Mouse (Mus musculus): ENCODE data around the gene Lyl1. TPM values are rescaled to one million over a fixed set of nuclear protein-coding genes. Genes with fewer than 3 reads are reported as not detected.

The Lyl1 gene
- polyA plus RNA-seq, 1 experiment from 2014 or later, result 12.0 TPM

DNA sequence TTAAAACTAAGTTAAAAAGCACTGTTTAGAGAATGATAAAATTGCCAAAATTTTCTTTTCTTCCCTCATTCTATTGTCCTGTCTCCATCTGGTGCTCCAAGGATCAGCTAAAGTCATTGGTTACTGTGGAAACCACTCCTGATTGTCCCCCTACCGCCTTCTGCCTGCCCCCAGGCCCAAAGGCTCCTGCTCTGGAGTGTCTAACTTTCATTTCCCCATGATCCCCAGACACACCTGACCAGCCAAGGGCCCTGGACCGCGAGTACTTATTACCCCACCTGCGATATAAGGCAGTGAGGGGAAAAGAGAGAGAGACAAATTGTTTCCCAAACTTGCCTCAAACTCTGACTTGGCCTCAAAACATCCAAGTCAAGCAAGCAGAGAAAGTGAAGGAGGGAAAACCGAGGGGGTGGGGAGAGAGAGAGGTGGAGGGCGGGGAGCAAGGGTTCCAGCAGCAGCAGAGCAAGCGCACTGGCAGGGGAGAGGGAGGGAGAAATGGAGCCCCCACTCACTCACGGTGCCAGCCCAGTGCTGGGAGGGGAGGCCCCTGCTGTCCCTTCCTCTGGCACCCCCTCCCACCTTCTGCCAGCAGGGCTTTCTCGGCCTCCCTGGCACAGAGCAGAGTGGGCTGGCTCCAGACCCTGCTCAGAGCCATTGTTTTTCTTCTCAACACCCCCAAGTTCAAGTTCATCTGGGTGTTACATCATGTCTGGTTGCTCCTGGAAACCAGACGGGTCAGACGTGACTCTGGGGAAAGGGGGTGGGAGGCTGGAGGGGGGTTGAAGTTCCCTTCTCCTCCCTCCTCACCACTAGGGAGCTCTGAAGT, 10.9 kb downstream of the Lyl1 start:
- Histone ChIP-seq H3K9ac (ENCODE audit: low read length) (0 out of 2 replicates have a peak overlapping the region, but pooled peaks have one; percentile 35), H3K27ac (ENCODE audit: low read length) (peak overlapping the region; percentile 77), H3K27me3 (ENCODE audit: control insufficient read depth, insufficient read depth, low read length) (peaks cover 21% of the 10 kb centered on the region), H3K4me3 (ENCODE audit: low read length) (no peak overlapping the region), H3K36me3 (ENCODE audit: control insufficient read depth, insufficient read depth) (0 out of 2 replicates have a peak, but pooled peaks cover 3% of the 10 kb centered on the region), H3K4me1 (ENCODE audit: control insufficient read depth, insufficient read depth, low read length) (peaks cover 22% of the 10 kb centered on the region), H3K9me3 (replicated peaks; ENCODE audit: control insufficient read depth, low read length) (no peaks in the 10 kb centered on the region), H3K4me2 (ENCODE audit: low read depth, low read length) (peak overlapping the region; percentile 11; the same call in 1 of the 2 replicates)
- WGBS, result 32% methylated on average over 11 of the region's 11 CpGs
- ATAC-seq (replicated peaks; ENCODE audit: extremely low read depth, insufficient read depth, low FRiP score), result peak; percentile 67

GRCm38 (mm10) chr8:84712759-84713120, 11.5 kb downstream of the Lyl1 start:
- peak; percentile 38; the same call in 1 of the 2 replicates for ATAC-seq (replicated peaks; ENCODE audit: extremely low read depth, insufficient read depth, low FRiP score)
- peaks cover 20% of the 10 kb centered on the region for H3K4me1 ChIP-seq (ENCODE audit: control insufficient read depth, insufficient read depth, low read length)
- H3K27ac ChIP-seq (ENCODE audit: low read length), result peak overlapping the region; percentile 81
- peak overlapping the region; percentile 45; the same call in 1 of the 2 replicates for H3K9ac ChIP-seq (ENCODE audit: low read length)
- H3K4me2 ChIP-seq (ENCODE audit: low read depth, low read length), result no peak overlapping the region
- H3K36me3 ChIP-seq (ENCODE audit: control insufficient read depth, insufficient read depth), result 0 out of 2 replicates have a peak, but pooled peaks cover 3% of the 10 kb centered on the region
- no peak overlapping the region for H3K4me3 ChIP-seq (ENCODE audit: low read length)
- H3K27me3 ChIP-seq (ENCODE audit: control insufficient read depth, insufficient read depth, low read length), result peaks cover 18% of the 10 kb centered on the region
- 36% methylated on average over 3 of the region's 3 CpGs for WGBS
- no peaks in the 10 kb centered on the region for H3K9me3 ChIP-seq (replicated peaks; ENCODE audit: control insufficient read depth, low read length)

DNA sequence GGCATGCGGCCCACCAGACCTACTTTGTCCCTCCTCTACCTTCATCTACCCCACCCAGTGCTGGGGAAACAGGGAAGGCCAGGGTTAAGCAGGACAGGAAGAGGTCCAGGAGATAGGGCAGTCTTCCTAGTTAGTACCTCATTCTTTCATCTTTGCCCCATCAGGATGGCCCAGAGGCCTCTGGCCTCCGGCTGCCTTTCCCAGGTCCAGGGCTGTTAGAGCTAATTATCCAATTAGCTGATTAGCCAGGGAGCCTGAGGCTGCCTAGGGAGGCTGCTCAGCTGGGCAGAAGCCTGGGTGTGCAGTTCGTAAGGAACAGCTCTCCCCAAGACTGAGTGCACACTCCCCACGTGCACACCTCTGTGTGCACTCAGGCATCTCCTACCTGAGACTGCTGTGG, 12.1 kb downstream of the Lyl1 start:
- Histone ChIP-seq H3K4me1 (ENCODE audit: control insufficient read depth, insufficient read depth, low read length) (peaks cover 17% of the 10 kb centered on the region), H3K9ac (ENCODE audit: low read length) (peak overlapping the region; percentile 45; the same call in 1 of the 2 replicates), H3K27ac (ENCODE audit: low read length) (peak overlapping the region; percentile 81), H3K4me3 (ENCODE audit: low read length) (no peak overlapping the region), H3K4me2 (ENCODE audit: low read depth, low read length) (no peak overlapping the region), H3K36me3 (ENCODE audit: control insufficient read depth, insufficient read depth) (no peaks in the 10 kb centered on the region), H3K27me3 (ENCODE audit: control insufficient read depth, insufficient read depth, low read length) (peaks cover 12% of the 10 kb centered on the region), H3K9me3 (replicated peaks; ENCODE audit: control insufficient read depth, low read length) (no peaks in the 10 kb centered on the region)
- WGBS, result 68% methylated on average over 4 of the region's 4 CpGs
- ATAC-seq (replicated peaks; ENCODE audit: extremely low read depth, insufficient read depth, low FRiP score), result no peak

DNA sequence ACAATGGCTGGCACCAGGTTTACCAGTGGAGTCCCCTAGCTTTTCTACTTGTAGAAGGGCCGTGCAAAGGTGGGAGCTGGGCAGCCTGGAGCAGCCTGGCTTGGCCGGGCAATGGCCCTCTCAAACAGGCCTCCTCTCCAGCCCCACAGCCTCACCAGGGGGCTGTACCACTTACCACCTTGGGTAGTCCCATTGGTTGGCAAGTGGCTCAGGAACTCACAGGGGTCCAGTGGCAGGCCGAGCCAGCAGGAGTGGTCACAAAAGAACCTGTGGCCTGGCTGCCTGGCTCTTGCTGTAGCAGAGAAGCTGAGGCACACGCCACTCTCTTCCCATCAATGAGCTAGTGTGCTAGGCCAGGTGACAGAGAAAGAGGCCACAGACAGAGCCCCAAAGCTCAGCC, 12.9 kb downstream of the Lyl1 start:
- WGBS, result 77% methylated on average over 4 of the region's 4 CpGs
- H3K9ac ChIP-seq (ENCODE audit: low read length), result no peak overlapping the region
- H3K27me3 ChIP-seq (ENCODE audit: control insufficient read depth, insufficient read depth, low read length), result peaks cover 8% of the 10 kb centered on the region; the same call in 1 of the 2 replicates
- H3K4me3 ChIP-seq (ENCODE audit: low read length), result no peak overlapping the region
- no peaks in the 10 kb centered on the region for H3K36me3 ChIP-seq (ENCODE audit: control insufficient read depth, insufficient read depth)
- peaks cover 14% of the 10 kb centered on the region for H3K4me1 ChIP-seq (ENCODE audit: control insufficient read depth, insufficient read depth, low read length)
- H3K4me2 ChIP-seq (ENCODE audit: low read depth, low read length), result no peak overlapping the region
- no peak for ATAC-seq (replicated peaks; ENCODE audit: extremely low read depth, insufficient read depth, low FRiP score)
- H3K9me3 ChIP-seq (replicated peaks; ENCODE audit: control insufficient read depth, low read length), result no peaks in the 10 kb centered on the region
- peak overlapping the region; percentile 81 for H3K27ac ChIP-seq (ENCODE audit: low read length)

DNA sequence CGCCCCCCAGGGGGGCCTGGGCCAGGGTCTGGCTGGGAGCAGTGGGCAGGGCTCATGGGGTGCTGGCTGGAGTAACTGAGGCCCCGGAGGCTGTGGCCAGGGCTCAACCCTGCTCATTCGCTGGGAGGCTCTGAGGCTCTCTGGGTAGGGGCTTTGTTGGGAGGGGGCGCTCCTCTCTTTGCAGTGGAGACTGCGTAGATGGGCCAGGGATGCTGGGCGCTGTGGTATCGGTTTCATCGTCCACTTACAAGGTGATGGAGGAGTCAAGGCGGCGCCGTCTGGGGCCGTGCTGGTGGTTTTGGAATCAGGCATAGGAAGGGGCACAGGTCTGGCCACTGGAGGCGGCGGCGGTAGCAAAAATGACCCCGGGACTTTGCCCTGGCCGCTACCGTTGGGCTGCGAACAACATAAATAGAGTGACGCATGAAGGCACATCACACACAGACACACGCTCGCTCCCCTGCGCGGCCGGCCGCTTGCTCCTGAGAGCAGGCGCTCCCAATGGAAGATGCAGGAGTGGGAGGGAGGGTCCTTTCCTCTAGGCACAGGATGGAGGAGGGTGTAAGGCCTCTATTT, 14.7 kb downstream of the Lyl1 start:
- H3K36me3 ChIP-seq (ENCODE audit: control insufficient read depth, insufficient read depth), result no peaks in the 10 kb centered on the region
- H3K9ac ChIP-seq (ENCODE audit: low read length), result no peak overlapping the region
- H3K9me3 ChIP-seq (replicated peaks; ENCODE audit: control insufficient read depth, low read length), result no peaks in the 10 kb centered on the region
- H3K4me2 ChIP-seq (ENCODE audit: low read depth, low read length), result no peak overlapping the region
- peaks cover 14% of the 10 kb centered on the region for H3K4me1 ChIP-seq (ENCODE audit: control insufficient read depth, insufficient read depth, low read length)
- peaks cover 8% of the 10 kb centered on the region; the same call in 1 of the 2 replicates for H3K27me3 ChIP-seq (ENCODE audit: control insufficient read depth, insufficient read depth, low read length)
- H3K4me3 ChIP-seq (ENCODE audit: low read length), result no peak overlapping the region
- no peak for ATAC-seq (replicated peaks; ENCODE audit: extremely low read depth, insufficient read depth, low FRiP score)
- 32% methylated on average over 27 of the region's 27 CpGs for WGBS
- no peak overlapping the region for H3K27ac ChIP-seq (ENCODE audit: low read length)

GRCm38 (mm10) chr8:84716790-84717189, 15.5 kb downstream of the Lyl1 start:
- peaks cover 11% of the 10 kb centered on the region for H3K4me1 ChIP-seq (ENCODE audit: control insufficient read depth, insufficient read depth, low read length)
- WGBS, result 88% methylated on average over 11 of the region's 11 CpGs
- H3K4me2 ChIP-seq (ENCODE audit: low read depth, low read length), result no peak overlapping the region
- no peaks in the 10 kb centered on the region for H3K9me3 ChIP-seq (replicated peaks; ENCODE audit: control insufficient read depth, low read length)
- H3K4me3 ChIP-seq (ENCODE audit: low read length), result no peak overlapping the region
- no peak overlapping the region for H3K27ac ChIP-seq (ENCODE audit: low read length)
- H3K9ac ChIP-seq (ENCODE audit: low read length), result no peak overlapping the region
- peaks cover 4% of the 10 kb centered on the region; the same call in 1 of the 2 replicates for H3K36me3 ChIP-seq (ENCODE audit: control insufficient read depth, insufficient read depth)
- no peak for ATAC-seq (replicated peaks; ENCODE audit: extremely low read depth, insufficient read depth, low FRiP score)
- peaks cover 8% of the 10 kb centered on the region; the same call in 1 of the 2 replicates for H3K27me3 ChIP-seq (ENCODE audit: control insufficient read depth, insufficient read depth, low read length)

DNA sequence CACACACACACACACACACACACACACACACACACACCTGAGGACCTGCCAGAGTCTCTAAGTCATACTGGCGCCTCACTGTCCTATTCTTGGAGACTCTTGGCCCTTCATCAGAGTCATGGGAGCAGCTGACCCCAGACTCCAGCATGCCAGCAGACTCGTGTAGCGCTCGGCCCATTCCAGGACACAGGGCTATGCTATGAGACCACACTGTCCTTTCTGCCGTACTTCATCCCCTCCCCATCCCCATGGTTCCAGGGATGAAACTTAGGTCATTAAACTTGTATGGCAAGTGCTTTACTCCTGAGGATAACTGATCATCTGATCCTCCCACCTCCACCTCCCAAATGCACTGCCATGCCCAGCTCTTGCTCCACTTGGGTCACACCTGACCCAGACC, 17.2 kb downstream of the Lyl1 start:
- Histone ChIP-seq H3K4me1 (ENCODE audit: control insufficient read depth, insufficient read depth, low read length) (peaks cover 18% of the 10 kb centered on the region), H3K9me3 (replicated peaks; ENCODE audit: control insufficient read depth, low read length) (no peaks in the 10 kb centered on the region), H3K27me3 (ENCODE audit: control insufficient read depth, insufficient read depth, low read length) (peaks cover 8% of the 10 kb centered on the region; the same call in 1 of the 2 replicates), H3K27ac (ENCODE audit: low read length) (no peak overlapping the region), H3K4me2 (ENCODE audit: low read depth, low read length) (no peak overlapping the region), H3K9ac (ENCODE audit: low read length) (no peak overlapping the region), H3K36me3 (ENCODE audit: control insufficient read depth, insufficient read depth) (peaks cover 4% of the 10 kb centered on the region; the same call in 1 of the 2 replicates), H3K4me3 (ENCODE audit: low read length) (no peak overlapping the region)
- WGBS, result 73% methylated on average over 5 of the region's 5 CpGs
- ATAC-seq (replicated peaks; ENCODE audit: extremely low read depth, insufficient read depth, low FRiP score), result no peak

GRCm38 (mm10) chr8:84718959-84719690, 17.9 kb downstream of the Lyl1 start:
- H3K27ac ChIP-seq (ENCODE audit: low read length), result no peak overlapping the region
- H3K27me3 ChIP-seq (ENCODE audit: control insufficient read depth, insufficient read depth, low read length), result peaks cover 8% of the 10 kb centered on the region; the same call in 1 of the 2 replicates
- no peak for ATAC-seq (replicated peaks; ENCODE audit: extremely low read depth, insufficient read depth, low FRiP score)
- H3K4me2 ChIP-seq (ENCODE audit: low read depth, low read length), result no peak overlapping the region
- no peaks in the 10 kb centered on the region for H3K9me3 ChIP-seq (replicated peaks; ENCODE audit: control insufficient read depth, low read length)
- no peak overlapping the region for H3K9ac ChIP-seq (ENCODE audit: low read length)
- peaks cover 4% of the 10 kb centered on the region; the same call in 1 of the 2 replicates for H3K36me3 ChIP-seq (ENCODE audit: control insufficient read depth, insufficient read depth)
- peaks cover 24% of the 10 kb centered on the region for H3K4me1 ChIP-seq (ENCODE audit: control insufficient read depth, insufficient read depth, low read length)
- H3K4me3 ChIP-seq (ENCODE audit: low read length), result no peak overlapping the region
- WGBS, result 79% methylated on average over 5 of the region's 5 CpGs
